Mouse (Mus musculus) layer of hippocampus, adult 11-12 months (tissue): ENCODE data around the gene Psmb9.
"Not testable (repeated sequence)": the region's sequence is repeated elsewhere in the genome, so short reads cannot be mapped to it uniquely, and the experiment has no call there.

Source experiments
- DNase-seq: peaks from one replicate; pipeline ENCODE4 v3.0.0; 2022; ENCODE audit warnings: low spot score

The Psmb9 gene

GRCm38 (mm10) chr17:34187261-34187916 lies at the start of gene Psmb9, which contains the start of gene Tap1:
Psmb9 (minus strand) TSS chr17:34187764.
Tap1 (plus strand) TSS chr17:34187553.
- peak; percentile 98 for DNase-seq

- no peak for DNase-seq
Observed at GRCm38 (mm10) chr17:34236691-34237090, 49.1 kb upstream of the Psmb9 start.

DNA sequence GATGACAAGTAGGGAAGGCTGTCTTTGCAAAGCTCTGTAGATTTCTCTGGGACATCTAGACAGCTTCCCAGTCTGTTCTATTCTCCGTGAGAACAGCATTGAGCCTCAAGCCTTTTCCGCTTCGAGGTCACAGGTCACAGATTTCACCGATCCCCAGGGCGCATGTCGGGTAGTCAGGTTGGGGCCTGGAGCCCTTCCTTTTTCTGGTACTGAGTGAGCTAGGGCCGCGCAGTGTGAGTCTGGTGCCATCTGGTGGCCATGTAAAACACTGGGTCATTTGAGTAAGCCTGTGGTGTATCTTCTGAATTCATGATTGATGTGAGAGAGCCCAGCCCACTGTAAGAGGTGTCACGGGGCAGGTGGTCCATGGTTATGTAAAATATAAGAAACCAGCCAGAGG lies 47.4 kb upstream of the Psmb9 start:
- DNase-seq, result peak; percentile 83

DNA sequence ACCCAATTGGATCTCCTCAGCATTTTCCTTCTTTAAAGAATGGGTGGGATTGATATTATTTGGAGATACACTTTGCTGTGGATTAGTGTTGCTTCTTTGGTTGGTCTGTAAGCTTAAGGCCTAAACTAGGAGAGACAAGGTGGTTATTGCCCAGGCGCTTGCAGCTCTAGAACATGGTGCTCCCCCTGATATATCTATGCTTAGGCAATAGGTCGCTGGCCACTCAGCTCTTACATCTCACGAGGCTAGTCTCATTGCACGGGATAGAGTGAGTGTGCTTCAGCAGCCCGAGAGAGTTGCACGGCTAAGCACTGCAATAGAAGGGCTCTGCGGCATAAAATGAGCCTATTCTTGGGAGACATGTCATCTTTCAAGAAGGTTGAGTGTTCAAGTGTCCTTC lies 44.5 kb upstream of the Psmb9 start:
- not testable (repeated sequence) for DNase-seq

- DNase-seq, result not testable (repeated sequence)
Observed at GRCm38 (mm10) chr17:34230971-34231370, 43.4 kb upstream of the Psmb9 start.

DNA sequence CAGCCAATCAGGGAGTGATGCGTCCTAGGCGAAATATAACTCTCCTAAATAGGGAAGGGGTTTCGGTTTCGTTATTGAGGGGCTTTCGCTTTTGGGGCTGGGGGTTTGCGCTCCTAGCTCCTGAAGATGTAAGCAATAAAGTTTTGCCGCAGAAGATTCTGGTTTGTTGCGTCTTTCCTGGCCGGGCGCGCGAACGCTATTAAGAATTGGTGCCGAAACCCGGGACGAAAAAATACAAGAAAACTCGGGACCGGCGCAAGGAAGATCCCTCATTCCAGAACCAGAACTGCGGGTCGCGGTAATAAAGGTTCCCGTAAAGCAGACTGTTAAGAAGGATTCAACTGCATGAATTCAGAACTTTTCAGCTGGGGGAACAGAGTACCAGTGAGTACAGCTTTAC lies 38.3 kb upstream of the Psmb9 start:
- not testable (repeated sequence) for DNase-seq

DNA sequence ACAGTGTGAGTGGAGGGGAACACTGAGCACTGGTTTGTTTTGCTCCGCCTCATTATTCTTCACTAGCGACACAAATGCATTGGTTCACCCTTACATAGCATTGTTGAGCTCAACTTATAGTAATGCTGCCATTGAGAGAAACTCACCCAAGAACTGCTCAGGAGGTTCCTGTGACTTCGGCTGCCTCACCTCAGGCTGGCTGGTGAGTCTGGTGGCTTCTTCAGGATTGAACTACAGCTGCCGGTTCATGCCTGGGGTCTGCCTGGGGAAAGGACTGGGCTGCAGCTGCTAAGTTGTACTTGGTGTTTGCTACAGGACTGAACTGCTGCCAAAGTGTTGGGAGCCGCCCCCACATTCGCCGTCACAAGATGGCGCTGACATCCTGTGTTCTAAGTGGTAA lies 37.9 kb upstream of the Psmb9 start:
- DNase-seq, result no peak

DNA sequence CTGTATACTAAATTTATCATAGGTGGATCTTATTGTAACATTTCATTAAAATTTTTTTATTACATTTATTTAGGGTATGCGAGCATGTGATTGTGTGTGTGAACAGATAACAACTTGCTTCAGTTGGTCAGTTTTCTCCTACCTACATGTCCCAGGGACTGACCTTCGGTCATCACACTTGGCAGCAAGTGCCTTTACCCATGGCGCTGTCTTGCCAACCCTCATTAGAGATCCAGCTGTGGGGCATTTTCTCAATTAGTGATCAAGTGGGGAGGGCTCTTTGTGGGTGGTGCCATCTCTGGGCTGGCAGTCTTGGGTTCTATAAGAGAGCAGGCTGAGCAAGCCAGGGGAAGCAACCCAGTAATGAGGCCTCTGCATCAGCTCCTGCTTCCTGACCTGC lies 37.3 kb upstream of the Psmb9 start:
- DNase-seq, result no peak

DNA sequence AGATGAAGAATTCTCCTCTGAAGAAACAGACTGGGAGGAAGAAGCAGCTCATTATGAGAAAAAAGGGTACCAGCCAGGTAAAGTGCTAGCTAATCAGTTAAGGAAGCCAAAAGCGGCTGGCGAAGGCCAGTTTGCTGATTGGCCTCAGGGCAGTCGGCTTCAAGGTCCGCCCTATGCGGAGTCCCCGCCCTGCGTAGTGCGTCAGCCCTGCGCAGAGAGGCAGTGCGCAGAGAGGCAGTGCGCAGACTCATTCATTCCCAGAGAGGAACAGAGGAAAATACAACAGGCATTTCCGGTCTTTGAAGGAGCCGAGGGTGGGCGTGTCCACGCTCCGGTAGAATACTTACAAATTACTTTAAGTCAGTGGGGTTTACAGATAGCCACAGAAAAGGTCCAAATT lies 32.8 kb upstream of the Psmb9 start:
- DNase-seq, result not testable (repeated sequence)

DNA sequence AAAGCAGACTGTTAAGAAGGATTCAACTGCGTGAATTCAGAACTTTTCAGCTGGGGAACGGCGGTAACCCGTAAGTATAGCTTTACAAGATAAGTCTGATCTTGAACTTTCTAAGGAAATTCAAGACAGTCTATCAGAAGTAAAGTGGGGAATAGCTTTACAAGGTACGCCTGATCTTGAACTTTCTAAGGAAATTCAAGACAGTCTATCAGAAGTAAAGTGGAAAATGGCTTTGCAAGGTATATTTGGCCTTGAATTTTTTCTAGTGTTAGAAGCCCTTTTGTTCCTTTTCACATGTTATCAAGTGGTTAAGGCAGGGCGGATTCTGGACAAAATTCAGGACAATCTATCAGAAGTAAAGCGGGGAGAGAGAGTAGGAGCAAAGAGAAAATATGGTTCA lies 32.2 kb upstream of the Psmb9 start:
- DNase-seq, result peak; percentile 60

GRCm38 (mm10) chr17:34219096-34219495 lies 31.5 kb upstream of the Psmb9 start:
- not testable (repeated sequence) for DNase-seq

- DNase-seq, result peak; percentile 50
Observed at GRCm38 (mm10) chr17:34218675-34219074, 31.1 kb upstream of the Psmb9 start.

DNA sequence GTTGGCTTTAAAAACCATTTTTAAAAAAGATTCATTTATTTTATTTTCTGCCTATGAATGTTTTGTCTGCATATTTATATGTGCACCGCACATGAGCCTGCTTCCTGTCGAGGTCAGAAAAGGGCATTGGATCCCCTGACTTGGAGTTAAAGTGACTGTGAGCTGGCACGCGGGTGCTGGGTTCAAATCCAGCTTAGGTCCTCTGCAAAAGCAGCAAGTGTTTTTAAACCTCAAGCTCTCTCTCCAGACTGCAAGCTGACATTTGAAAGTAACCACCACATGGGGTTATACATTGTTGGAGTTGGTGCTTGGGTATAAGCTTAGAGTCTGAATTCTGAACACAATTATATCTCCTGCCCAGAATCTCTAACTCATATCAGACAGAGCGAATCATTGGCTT lies 30.4 kb upstream of the Psmb9 start:
- no peak for DNase-seq

GRCm38 (mm10) chr17:34217216-34217928 lies 29.8 kb upstream of the Psmb9 start:
- no peak for DNase-seq

- no peak for DNase-seq
Observed at GRCm38 (mm10) chr17:34215176-34215575, 27.6 kb upstream of the Psmb9 start.

- no peak for DNase-seq
Observed at GRCm38 (mm10) chr17:34213936-34214335, 26.4 kb upstream of the Psmb9 start.

DNA sequence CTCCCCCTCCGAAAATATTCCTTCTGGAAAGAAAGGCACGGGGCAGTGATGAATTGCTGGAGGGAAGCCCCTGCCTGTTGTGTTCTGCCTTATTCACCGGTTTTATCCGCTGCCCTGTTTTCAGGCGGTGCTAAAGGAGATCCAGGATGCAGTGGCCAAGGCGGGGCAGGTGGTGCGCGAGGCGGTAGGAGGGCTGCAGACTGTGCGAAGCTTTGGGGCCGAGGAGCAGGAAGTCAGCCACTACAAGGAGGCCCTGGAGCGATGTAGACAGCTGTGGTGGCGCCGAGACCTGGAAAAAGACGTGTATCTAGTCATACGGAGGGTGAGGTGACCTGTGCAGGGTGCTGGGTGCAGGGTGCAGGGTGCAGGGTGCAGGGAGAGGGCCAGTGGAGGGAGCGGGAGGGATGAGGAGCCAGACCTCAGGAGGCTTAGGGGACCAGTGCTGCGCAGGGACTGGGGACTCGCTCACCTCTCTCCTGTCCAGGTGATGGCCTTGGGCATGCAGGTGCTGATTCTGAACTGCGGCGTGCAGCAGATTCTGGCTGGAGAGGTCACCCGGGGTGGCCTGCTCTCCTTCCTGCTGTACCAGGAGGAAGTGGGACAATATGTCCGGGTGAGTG lies 24.3 kb upstream of the Psmb9 start:
- DNase-seq, result no peak

- no peak for DNase-seq
Observed at GRCm38 (mm10) chr17:34210599-34210998, 23.0 kb upstream of the Psmb9 start.

- DNase-seq, result no peak
Observed at GRCm38 (mm10) chr17:34209680-34210079, 22.1 kb upstream of the Psmb9 start.

- no peak for DNase-seq
Observed at GRCm38 (mm10) chr17:34208421-34208820, 20.9 kb upstream of the Psmb9 start.

DNA sequence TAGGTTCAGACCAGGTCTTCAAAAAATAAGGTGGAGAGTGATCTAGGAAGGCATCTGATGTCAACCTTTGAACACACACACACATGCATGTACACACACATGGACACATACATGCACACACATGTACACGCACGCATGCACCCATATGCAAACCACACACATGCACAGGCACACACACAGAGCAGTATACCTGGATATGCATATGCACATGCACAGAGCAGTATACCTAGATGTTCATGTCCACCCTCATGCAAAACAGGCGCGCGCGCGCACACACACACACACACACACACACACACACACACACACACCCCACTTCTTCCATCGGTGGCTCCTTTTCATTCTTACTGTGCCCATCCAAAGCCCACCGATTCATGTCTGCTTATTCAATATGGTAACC lies 20.3 kb upstream of the Psmb9 start:
- no peak for DNase-seq

DNA sequence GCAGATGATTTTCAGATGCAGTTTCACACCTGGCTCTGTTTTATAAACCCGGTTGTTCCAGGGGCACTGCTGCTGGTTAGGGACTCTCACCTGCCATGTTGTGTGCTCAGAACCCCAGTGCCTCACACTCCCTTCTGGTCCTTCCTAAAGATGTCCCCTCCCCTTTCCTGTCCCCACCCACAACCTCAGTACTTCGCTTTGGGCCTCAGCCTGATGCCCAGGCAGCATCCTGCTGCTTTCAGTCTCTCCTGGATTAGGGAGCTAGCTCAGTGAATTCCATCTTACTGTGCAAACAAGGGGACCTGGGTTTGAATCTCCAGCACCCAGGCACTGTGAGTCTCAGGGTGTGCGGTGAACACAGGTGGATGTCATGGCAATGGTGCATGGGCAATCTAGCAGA lies 19.9 kb upstream of the Psmb9 start:
- no peak for DNase-seq

- DNase-seq, result no peak
Observed at GRCm38 (mm10) chr17:34206731-34207130, 19.2 kb upstream of the Psmb9 start.
